Mouse (Mus musculus): ENCODE results near the gene Mc3r. TPM values are rescaled to one million over a fixed set of nuclear protein-coding genes. Genes with fewer than 3 reads are reported as not detected.

Mc3r gene
- total RNA-seq, 2 experiments from 2014 or later: not detected

- intact Hi-C loops (cut with DNase I): no loop called here
- no peak for DNase-seq (ENCODE audit: low spot score)
Observed at GRCm38 (mm10) chr2:172291755-172292524, 43.6 kb downstream of the Mc3r start.

- intact Hi-C loops (cut with DNase I): no loop called here
- DNase-seq (ENCODE audit: low spot score): no peak
Observed at GRCm38 (mm10) chr2:172292525-172293405, 44.5 kb downstream of the Mc3r start.

GRCm38 (mm10) chr2:172298083-172298482, 49.8 kb downstream of the Mc3r start:
- intact Hi-C loops (cut with DNase I): no loop called here
- no peak for DNase-seq (ENCODE audit: low spot score)

DNA sequence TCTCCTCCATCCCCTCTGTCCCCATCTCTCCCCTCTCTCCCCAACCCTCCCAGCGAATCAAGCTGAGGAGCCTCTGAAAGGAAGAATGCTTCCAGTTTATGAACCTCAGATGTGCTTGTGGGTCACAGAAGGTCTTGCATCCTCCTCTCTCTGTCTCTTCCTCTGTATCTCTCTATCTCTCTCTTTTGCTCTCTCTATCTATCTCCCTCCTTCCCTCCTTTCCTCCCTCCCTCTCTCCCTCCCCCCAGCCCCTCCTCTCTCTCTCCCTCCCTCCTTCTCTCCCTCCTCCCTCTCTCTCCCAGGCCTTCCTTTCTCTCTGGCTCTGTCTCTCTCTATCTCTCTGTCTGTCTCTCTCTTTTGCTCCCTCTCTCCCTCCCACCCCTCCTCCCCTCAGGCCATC, 50.2 kb downstream of the Mc3r start:
- intact Hi-C loops (cut with DNase I): no loop called here
- no peak for DNase-seq (ENCODE audit: low spot score)

DNA sequence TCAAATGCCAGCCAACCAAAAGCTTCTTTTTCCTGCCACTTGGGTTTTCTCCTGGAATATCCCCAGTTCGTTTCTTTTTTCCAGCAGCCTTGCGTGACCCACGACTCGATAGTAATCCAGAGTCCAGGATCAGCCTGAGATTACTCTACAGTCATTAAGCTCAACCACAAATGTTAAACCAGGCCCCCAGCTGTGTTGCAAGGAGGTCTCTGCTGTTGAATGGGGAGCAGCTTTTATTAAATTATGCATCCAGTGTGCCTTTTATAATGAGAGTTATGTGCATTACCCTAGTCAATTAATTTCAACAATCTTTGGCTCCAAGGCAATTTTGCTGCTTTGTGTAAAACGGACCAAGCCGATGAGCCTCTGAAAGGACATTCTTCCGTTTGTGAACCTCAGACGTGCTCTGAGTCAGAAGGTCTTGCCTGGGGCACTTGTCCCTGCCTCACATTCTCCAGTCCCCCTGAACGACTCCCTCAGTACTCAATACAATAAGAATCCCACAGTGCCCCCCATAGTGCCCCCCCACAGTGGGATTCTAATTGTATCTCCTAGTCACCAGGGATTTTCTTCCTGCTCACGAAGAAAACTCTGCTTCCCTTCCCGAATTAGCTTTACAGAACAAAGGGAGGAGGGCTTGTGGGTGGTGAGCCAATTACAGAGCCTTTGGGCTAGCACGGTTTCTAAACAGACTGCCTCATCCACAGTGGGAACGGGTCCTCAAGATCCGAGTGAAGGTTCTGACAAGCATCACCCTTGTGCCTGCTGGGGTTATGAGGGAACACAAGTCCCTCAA, 51.0 kb downstream of the Mc3r start:
- intact Hi-C loops (cut with DNase I): no loop called here
- no peak for DNase-seq (ENCODE audit: low spot score)

Other genes starting within 250 kb of the Mc3r start
- not detected for gene Cbln4, start 205.0 kb upstream of the Mc3r start, total RNA-seq (2021)
- 1 to 10 TPM; 6.1 to 6.5 TPM for gene Fam210b, start 97.1 kb downstream of the Mc3r start, total RNA-seq (2021)
- under 1 TPM; 0.83 to 0.89 TPM for gene Aurka, start 122.0 kb downstream of the Mc3r start, total RNA-seq (2021)
- gene Cstf1, start 122.2 kb downstream of the Mc3r start, total RNA-seq (2021): 10 to 100 TPM; 15.7 to 16.8 TPM
- under 1 TPM; 0.45 to 0.47 TPM for gene Cass4, start 145.3 kb downstream of the Mc3r start, total RNA-seq (2021)
- gene Rtf2, start 192.1 kb downstream of the Mc3r start, total RNA-seq (2021): 10 to 100 TPM; 28.0 to 28.5 TPM
- not detected for gene Gcnt7, start 210.1 kb downstream of the Mc3r start, total RNA-seq (2021)
- not detected for gene Fam209, start 224.0 kb downstream of the Mc3r start, total RNA-seq (2021)